Mouse (Mus musculus) telencephalon, adult 2 months (tissue): ENCODE results near the gene Slc7a7.

Experiments used
- DNase-seq: peaks from one replicate; pipeline ENCODE4 v3.0.0-alpha.2; 2011; ENCODE audit warnings: low read depth, low spot score

The Slc7a7 gene

DNA sequence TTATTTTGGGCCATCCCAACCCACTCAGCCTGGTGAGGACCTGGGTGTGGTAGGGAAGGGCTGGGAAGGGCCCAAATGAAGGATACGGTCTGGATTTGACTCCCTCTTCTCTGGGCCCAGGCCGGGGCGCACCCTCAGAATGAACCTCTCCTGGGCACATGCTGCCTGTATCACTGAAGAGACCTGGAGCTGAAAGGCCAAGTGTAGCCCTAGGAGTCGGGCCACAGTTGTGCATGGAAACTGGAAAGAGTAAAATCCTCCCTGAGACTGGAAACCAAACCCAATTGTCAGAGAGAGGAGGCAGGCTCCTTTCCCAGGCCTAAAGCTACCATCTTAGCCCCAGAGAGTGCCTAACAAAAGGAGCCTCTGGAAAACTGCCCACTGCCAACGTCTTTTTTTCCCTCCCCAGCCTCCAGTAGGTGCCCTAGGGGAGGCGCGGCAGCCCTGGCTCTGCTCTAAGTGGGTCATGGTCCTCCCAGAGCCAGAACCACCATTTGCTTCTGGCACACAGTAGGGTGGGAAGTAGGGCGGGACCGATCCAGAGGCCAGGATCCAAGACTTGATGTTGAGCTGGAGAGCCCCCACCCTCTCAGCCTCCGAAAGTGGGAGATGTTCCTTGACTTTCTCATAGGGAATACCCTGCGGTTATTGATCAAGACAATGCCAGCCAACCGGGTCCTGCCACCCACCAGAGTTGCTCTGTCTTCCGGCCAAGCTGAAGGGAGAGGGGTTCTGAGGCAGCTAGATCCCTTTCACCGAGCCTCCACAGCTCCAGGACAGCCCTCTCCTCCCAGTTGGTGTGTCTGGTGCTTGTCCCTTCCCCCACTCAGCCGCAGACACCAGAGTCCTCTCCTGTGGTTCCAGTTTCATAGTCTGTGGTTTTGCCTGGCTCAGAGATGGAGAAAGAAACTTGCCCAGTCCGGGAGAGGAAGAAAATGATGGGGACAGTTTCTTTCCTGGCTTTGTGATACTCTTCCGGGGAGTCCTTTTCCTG lies 15.6 kb upstream of the Slc7a7 start:
- DNase-seq: no peak

DNA sequence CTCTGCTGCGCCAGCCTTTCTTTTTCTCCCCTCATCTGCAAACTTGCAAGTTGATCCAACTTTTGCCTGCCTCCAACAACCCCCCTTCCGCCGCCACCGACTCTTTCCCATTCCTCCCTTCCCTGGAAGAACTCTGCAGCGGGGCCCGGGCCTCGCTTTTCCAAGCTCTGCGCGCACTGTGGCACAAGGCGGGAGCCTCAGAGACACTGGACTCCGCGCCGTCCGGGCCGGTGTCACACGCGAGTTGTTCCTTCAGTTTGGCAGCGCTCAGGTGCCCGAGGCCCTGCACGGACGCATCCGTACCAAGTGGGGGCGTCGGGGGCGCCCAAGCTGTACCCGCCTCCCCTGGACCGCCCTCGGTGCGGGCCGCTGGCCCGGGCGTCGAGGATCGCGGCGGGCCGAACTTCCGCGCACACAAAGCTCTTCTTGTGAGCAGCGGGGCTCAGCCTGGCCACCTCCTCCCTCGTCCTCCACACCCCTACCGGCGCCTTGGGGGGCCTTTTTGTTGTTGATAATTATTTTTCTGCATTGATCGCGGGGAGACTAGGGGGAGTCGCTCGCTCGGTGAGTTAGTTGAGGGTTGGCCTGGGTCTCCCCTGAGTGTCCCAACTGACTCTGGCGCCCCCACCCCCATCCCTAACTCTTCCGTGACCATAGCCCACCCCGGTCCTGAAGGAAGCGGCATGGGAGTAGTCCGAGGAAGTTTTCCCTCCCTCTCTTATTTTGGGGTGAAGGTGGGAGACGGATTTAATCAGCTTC lies 14.7 kb upstream of the Slc7a7 start:
- DNase-seq: no peak

DNA sequence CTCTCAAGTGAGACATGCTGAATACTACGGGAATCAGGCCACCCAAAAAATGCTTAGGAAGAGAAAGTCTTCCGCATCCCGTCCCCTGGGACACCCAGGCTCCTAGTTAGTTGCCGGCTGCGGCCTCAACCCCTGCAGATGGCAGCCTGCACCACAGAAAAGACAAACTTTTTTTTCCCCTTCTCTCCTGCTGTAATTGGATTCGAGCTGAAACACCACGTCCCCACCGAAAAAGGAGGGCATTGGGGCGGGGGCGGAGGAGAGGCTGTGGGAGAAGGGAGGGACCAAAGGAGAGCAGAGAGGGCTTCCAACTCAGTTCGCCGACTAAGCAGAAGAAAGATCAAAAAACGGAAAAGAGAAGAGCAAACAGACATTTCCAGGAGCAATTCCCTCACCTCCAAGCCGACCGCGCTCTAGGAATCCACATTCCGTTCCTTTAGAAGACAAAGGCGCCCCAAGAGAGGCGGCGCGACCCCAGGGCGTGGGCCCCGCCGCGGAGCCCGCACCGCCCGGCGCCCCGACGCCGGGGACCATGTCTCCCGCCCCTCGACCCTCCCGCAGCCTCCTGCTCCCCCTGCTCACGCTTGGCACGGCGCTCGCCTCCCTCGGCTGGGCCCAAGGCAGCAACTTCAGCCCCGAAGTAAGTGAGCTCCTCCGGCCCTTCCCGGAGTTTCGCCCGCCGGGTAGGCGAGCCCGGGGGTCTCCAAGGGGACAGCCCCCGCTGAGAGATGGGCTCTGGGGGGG lies 13.9 kb upstream of the Slc7a7 start, which contains the start of gene Mmp14:
Mmp14 (plus strand) TSS at position 279 of the 744 bp plus-strand sequence.
- no peak for DNase-seq

DNA sequence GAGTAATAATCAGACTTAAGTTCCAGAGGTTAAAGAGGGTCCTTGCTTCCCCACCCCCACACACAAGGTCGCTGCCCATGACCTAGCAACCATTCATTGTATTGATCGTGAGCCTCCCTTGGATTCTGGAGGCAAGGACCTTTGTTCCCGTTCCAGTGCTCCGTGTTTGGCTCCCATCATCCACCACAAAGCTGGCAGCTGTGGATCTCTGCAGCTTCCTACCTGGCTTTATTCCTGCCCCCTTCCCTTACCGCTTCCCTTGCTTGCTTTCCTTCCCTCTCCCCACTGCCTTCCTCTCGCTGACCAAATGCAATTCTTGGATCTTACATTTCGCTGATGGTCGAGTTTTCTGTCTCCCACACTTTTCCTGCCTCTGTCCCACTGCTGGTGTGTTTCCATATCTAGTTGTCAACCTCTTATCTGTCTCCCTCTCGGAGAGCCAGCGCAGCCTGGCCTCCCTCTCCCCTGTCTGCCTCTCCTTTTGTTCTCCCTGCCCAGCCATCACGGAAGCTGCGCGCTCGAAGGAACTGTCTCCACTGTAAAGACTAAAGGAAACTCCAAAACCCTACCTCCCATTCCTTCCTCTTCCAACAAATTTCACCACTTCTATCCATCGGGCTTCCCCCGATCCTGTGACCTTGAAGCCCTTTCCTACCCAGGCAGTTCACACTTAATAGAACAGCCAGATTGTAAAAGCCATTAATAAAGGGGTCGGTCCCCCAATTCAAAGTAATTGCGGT lies 13.0 kb upstream of the Slc7a7 start:
- DNase-seq: no peak

DNA sequence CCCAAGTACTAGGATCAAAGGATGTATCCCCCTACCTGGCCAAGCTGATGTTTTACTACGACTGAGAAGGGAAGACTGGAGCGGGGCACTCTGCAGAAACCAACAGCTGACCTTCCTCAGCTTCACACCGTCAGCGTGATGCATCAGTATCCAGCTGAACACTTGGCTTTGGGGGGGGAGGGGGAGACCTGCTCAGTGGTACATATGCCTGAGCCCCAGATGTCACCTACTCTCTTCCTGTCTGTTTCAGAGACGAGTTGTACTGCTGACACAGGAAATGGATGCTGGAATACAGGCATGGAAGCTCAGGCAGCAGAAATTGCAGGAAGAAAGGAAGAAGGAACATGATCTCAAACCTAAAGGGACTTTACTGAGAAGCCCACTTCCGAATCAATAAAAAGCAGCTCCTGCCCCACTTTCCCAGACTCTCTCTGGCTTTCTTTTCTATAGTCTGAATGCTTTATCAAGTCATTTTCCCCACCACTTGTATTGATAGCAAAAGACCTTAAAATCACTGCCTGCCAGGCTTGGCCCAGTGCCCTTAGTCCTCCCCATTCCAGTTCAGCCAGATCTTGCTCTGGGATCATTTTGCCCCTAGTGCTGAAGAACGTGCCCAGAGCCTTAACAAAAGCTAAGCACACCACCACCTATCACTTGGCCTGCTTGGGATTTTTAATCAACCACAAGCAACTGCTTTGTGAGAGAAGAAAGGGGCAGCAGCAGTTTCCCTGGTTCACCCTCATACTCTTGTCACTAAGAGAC lies 11.9 kb upstream of the Slc7a7 start:
- DNase-seq: no peak

DNA sequence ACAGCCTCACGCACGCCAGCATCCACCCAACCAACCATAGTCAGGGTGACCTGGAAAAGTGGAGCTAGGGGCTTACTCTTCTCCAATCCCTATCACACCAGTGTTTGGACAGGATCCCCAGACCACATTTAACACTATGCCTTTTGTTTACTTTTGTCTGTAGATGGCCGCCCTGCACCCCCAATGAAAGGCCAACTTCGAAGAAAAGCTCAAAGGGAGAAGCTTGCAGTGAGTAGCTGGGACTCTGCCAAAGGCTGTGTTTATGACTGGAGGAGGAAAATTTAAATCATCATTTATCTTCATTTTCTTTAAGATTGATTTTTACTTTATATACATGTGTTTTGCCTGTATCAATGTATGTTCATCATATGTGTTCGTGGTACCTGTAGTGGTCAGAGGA lies 10.8 kb upstream of the Slc7a7 start:
- DNase-seq: no peak

DNA sequence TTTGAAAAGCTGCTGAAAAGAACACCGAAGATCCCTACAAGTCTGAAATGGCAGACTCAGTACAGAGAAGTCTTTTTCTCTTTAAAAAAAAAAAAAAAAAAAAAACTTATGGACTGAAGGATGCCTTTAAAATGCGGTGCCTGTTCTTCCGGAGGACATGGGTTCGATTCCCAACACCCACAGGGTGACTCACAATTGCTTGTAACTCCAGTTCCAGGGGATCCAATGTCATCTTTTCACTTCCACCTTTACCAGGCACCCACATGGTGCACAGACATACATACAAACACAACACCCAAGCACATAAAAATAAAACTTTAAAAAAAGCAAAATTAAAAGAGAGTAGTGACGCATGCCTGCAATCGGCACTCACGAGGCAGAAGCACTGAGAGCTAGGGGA lies 10.1 kb upstream of the Slc7a7 start:
- no peak for DNase-seq

DNA sequence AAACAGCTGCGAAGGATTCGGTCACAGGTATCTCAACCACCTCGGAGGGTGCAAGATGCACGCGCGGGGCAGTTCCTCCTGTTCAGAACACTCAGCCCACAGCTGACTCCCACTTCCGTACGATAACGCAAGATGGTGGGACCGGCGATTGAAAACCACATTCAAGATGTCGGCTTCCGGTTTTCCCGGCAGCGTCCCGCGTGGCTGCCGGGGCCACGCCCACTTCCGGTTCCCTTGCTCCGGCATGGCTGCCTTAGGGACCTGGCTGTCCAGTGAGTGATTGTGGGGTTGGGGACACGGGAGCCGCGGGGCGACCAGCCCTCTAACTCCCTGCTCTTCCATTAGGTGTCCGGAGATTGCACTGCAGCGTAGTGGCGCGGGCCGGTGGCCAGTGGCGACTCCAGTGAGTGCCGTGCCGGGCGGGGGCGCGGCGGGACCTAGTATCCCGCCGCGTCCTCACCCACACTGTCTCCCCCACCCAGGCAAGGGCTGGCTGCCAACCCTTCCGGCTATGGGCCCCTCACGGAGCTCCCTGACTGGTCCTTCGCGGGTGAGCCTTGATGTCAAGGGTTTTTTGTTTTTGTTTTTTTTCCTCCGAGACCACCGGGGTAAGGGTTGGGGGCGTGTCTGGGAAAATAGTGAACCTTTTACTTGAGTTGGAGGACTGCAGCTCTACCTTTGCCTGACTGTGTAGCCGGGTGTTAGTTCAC lies 9.3 kb upstream of the Slc7a7 start, which contains the start of gene Mrpl52:
Mrpl52 (plus strand) TSS at position 221 of the 710 bp plus-strand sequence.
- peak; percentile 86 for DNase-seq

DNA sequence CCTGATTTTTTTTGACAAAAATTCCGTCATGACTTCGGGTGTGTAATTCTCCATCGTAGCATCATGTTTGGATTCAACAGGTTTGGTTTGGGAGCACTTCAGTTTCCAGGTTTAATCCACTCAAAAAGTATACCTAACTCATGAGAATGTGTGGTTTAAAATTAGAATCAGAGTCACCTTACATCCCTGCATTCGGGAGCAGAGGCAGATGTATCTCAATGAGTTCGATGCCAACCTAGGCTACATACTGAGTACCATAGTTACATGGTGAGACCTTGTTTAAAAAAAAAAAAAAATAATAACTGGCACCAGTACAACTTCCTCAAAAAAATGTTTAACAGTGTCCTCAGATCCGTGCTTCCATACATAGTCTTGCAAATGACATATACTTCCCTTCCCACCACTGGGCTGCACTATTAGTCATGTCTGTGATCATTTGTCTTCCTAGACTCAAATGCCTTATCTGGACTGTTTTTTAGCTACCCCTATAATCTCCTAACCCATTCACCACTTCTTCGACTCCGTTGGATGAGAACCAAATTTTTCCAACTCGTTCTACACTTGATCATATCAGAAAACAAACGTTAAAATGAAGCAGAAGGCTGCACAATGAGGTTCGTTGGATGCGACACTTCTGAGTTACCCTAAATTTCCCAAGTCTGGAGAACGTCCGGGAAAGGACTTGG lies 8.6 kb upstream of the Slc7a7 start:
- no peak for DNase-seq

DNA sequence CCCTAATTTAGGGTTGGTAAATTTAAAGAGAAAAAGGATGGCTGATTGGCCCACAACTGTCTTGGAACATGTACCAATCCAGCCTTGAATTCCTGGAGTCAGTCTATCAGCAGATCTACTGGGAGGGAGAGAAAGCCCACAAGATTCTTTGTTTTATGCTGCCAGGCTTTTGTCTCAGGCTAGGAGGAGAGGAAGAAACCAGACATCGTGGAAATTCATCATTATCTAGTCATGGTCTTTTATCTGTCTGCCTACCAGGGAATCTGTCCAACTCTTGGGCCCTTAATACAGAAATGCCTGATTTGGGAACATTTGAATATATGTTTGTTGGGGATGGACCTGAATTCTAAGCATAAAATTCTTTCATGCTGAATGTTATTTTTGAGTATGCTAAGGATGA lies 8.0 kb upstream of the Slc7a7 start:
- no peak for DNase-seq

DNA sequence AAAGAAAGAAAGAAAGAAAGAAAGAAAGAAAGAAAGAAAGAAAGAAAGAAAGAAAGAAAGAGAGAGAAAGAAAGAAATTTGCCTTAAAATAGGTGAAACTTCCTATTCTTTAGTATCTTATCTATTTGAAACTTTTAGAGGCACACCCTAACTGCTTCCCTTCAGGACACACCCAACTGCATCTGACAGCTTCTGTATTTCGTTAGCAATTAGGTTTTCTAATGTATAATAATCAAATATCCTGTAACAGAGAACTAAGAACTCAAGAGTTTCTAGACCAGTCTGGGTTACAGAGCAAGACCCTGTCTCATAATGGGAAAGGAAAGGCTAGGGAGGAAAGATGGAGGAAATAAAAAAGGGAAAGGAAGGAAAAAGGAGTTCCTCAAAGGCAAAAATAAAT lies 7.1 kb upstream of the Slc7a7 start:
- no peak for DNase-seq

DNA sequence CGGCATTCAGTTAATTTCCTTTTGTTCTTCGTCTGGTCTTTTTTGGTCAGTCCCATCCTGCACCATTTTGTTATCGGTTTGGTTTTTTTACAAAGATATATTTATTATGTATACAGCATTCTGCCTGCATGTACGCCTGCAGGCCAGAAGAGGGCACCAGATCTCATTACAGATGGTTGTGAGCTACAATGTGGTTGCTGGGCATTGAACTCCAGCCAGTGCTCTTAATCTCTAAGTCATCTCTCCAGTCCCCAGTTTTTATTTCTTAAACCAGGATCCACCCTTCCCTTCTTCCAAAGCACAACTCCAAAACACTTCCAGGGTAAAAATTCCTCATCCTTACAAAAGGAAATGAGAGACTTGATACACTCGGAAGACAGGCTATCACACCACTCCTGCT lies 5.8 kb upstream of the Slc7a7 start:
- DNase-seq: no peak

DNA sequence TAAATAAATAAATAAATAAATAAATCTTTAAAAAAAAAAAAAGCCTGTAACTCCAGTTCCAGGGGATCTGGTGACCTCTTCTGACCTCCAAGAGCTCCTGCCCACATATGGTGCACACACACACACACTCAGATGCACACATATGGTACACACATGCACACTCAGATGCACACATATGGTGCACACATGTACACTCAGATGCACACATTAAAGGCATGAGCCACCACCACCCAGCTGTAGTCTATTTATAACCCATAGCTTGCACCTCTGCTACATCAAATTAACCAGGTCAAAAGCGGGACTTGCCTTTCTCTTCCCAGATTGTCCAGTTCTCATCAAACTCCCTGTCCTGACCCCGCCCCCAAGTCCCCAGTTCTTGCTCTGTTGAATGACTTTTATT lies 3.4 kb upstream of the Slc7a7 start:
- DNase-seq: no peak

DNA sequence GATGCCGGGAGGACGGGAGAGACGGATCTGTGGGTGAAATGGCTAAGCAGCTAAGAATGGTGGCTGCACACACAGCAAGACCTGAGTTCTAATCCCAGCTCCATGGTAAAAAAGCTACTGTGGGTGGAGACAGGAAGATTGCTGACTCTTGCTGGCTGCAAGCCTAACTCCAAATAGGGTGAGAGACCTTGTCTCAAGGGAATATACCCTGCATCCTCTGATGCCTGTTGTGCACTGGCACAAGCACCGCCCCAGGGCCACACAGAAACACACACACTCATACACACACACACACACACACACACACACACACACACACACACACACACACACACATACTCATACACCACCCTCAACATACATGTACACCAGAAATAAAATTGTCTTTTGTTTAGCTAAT lies 750 bp downstream of the Slc7a7 start:
- no peak for DNase-seq

DNA sequence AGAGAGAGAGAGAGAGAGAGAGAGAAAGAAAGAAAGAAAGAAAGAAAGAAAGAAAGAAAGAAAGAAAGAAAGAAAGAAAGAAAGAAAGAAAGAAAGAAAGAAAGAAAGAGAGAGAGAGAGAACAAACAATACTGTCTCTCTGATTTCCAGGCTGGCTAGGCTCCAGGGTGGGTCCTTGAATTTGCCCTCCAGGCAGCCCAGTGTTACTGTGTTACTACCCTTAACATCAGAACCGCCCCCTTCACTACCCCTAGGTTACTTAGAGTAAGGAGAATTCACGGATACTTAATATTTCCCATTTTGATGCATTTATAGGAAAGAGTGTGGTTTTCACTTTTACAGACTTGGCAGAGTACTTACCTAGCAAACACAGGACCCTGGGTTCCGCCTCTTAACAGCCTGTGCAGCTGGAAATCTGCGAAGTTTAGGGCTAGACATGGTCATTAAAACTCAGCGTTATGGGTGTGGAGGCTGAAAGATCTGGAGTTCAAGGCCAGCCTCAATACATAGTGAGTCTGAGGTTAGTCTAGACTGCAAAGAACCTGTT lies 1.3 kb downstream of the Slc7a7 start:
- DNase-seq: no peak

DNA sequence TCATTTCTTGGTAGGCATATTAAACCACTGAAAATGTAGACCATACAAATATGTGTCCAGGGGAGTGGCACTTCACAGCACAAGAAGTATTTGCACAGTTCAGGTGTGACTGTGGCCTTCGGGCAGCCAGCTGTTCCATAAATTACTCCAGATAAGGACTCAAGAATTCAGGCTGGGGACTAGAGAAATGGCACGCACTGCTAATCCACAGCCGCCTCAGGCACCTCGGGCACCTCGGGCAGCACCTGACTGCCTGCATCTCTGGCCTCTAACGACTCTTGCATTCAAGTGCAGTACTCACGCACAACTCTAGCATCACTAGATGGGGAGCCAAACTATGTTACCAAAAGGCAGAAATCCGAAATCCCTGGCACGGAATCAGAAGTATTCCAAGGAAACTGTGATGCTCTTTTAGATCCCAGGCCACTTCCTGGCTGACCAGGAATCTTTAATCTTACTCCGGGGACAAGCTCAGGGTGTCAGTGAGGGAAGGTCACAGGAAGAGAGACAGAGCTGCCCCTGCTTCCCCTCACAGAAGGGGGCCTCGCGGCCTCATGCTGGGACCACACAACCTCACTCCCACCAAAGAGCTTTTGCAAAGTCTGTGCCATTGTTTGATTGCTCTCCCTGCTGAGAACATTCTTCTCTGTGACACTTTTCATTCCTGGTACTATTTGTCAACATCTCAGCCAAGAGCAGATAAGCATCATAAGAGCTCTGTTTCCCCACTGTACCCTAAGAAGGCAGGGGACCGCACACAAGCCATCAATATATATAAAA lies 2.1 kb downstream of the Slc7a7 start:
- no peak for DNase-seq

DNA sequence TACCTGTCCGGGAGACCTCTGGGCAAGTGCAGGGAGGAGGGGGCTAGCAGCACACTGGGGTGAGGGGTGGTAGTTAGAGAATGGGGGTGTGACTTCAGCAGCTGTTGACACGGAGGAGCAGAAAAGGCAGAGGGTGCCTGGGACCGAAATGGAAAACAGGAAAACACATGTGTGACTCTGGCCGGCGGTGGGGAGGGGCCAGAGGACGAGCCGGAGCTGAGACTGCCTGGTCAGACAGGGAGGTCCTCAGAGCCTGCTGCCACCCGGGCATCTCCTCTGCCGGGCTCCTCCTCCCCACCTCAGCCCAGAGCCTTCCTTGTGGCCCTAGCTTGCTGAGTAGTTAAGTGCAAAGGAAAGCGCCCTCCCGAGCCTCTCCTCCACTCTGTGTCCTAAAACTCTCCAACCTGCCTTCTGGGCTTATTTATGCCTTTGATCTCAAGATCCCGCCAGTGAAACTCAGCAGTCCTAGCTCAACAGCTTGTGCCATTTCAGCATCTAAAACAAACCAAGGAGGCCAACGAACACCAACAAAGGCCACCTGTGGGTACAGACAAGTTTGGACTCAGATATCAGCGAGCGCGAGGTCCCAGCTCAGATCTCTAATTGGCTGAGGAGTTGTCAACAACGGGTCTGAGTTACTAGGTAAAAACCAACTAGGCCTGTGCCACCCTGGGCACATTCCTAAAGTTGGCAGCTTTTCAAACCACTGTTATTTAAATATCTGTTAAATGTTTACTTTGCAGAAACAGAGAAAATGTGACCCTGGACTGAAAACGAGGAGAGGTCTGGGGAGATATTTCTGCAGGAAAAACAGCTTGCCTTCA lies 3.5 kb downstream of the Slc7a7 start:
- no peak for DNase-seq
